In the genomic region with DNA sequence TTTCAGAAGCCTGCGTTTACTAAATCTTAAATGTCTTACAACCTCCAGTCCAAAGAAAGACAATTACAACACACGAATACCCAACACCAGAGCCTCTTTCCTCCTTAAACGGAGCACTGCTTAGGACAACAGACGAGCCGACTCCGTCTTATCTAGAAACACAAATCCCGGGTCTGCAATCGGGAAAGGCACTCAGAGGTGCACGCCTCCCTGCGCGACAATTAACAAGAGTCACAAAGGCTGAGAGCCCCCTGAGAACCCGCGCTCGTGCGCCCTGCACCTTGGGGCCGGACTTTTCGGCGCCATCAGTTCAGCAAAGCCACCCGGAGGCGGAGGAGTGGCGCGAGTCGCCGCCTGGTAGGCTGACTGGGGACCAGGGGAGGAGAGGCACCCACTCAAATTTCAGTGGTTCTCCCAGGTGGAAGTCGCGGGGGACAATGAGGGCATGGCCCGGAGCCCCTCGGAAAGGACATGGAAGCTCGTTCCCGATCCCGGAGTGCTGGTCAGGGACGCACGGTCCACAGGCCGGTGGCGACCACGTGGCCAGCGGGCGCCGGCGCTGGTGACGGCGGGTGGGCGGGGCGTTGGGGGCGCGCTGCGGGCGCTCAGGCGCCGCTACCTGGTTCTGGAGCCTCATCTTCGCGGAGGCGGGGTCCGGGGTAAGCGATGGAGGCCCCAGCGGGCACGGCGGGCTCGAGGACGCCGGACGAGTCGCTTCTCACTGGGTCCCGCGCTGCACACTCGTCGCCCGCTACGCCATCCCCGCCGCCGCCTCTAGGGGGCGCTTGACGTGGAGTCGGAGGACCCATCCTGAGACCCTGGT, we compare ENCODE assay signal across 9 mouse cellular contexts. TPM values are rescaled to one million over a fixed set of nuclear protein-coding genes. Genes with fewer than 3 reads are reported as not detected.
DNase-seq lines count a peak whose midpoint lies in the region; ATAC-seq and TF ChIP-seq lines count a peak whose summit lies in the region.
"Had no signal": no experiment of that assay in that cellular context is flagged by ENCODE, and none has a peak within 500 bp of the region (broad histone marks: within the 10 kb centered on the region; RNA-seq: fewer than 3 reads in every experiment).

A gene (minus strand): TSS at position 732 of the 823 bp plus-strand sequence.

- peak; percentile 7 for DNase-seq in c-Kit-positive CD71-positive TER-119-negative erythroid progenitor cells, embryonic 14.5 days (ENCODE audit: low read depth)
- peak; percentile 23 to 36 for DNase-seq in heart, postnatal 36 days
- peak; percentile 56 to 76 for DNase-seq in layer of hippocampus, adult 18-20 months (ENCODE audit: low spot score in 2 of 2)
- peak; percentile 69 for DNase-seq in ovary, postnatal 36 days (ENCODE audit: low spot score)
- DNase-seq in thymus, postnatal 36 days: peak; percentile 13 to 14

- peaks cover 13% of the 10 kb centered on the region for H3K4me1 ChIP-seq in E14TG2a.4 (replicated peaks; ENCODE audit: low read depth, low read length)
- peaks cover 6% of the 10 kb centered on the region; the same call in 1 of the 2 replicates for H3K4me1 ChIP-seq in forebrain, embryonic 13.5 days
- H3K4me1 ChIP-seq in liver, embryonic 16.5 days (ENCODE audit: control insufficient read depth, low read depth, low read length): no peaks in the 10 kb centered on the region

- intact Hi-C loops in heart, postnatal 36 days (cut with DNase I): no loop called here

- H3K9me3 ChIP-seq in E14TG2a.4 (ENCODE audit: low read length): no peaks in the 10 kb centered on the region
- H3K9me3 ChIP-seq in forebrain, embryonic 13.5 days (replicated peaks): no peaks in the 10 kb centered on the region
- no peaks in the 10 kb centered on the region for H3K9me3 ChIP-seq in liver, embryonic 16.5 days (replicated peaks; ENCODE audit: control insufficient read depth, low read length)

- peak; percentile 96 for ATAC-seq in forebrain, embryonic 13.5 days
- ATAC-seq in liver, embryonic 16.5 days (ENCODE audit: low read depth): peak; percentile 68

- peak within 1 kb of the TSS; percentile 64 for H3K4me2 ChIP-seq in forebrain, embryonic 13.5 days
- peak within 1 kb of the TSS; percentile 69 for H3K4me2 ChIP-seq in liver, embryonic 16.5 days (ENCODE audit: low read depth, low read length)

- H3K9ac ChIP-seq in forebrain, embryonic 13.5 days: peak within 1 kb of the TSS; percentile 84
- H3K9ac ChIP-seq in liver, embryonic 16.5 days (ENCODE audit: low read depth, low read length): no peak within 1 kb of the TSS

- no peaks in the 10 kb centered on the region for H3K36me3 ChIP-seq in E14TG2a.4 (ENCODE audit: insufficient read depth, low read length)
- no peaks in the 10 kb centered on the region for H3K36me3 ChIP-seq in forebrain, embryonic 13.5 days (ENCODE audit: poor library complexity, severe bottlenecking)
- no peaks in the 10 kb centered on the region for H3K36me3 ChIP-seq in liver, embryonic 16.5 days (ENCODE audit: control insufficient read depth, insufficient read depth)
- H3K36me3 ChIP-seq: G1E had no signal

- H3K4me3 ChIP-seq in E14TG2a.4 (replicated peaks; ENCODE audit: low read length): peak within 1 kb of the TSS; percentile 82
- H3K4me3 ChIP-seq in forebrain, embryonic 13.5 days: peak within 1 kb of the TSS; percentile 72
- peak within 1 kb of the TSS; percentile 55 for H3K4me3 ChIP-seq in liver, embryonic 16.5 days (ENCODE audit: low read depth, low read length)

- WGBS in forebrain, embryonic 13.5 days: under 1% methylated on average over 69 of the region's 75 CpGs
- under 1% methylated on average over 75 of the region's 75 CpGs for WGBS in liver, embryonic 16.5 days (ENCODE audit: insufficient replicate concordance)

- TF ChIP-seq CTCF in E14TG2a.4 (conservative IDR thresholded peaks at IDR 0.05; ENCODE audit: low read length): peak; percentile 52

- H3K27me3 ChIP-seq in E14TG2a.4 (ENCODE audit: insufficient read depth, low read length): peaks cover 8% of the 10 kb centered on the region; the same call in 1 of the 2 replicates
- no peaks in the 10 kb centered on the region for H3K27me3 ChIP-seq in forebrain, embryonic 13.5 days
- H3K27me3 ChIP-seq in liver, embryonic 16.5 days (ENCODE audit: control insufficient read depth, insufficient read depth, low read depth, low read length): peaks cover 10% of the 10 kb centered on the region

- peak within 1 kb of the TSS; percentile 75 for H3K27ac ChIP-seq in forebrain, embryonic 13.5 days
- H3K27ac ChIP-seq in liver, embryonic 16.5 days (ENCODE audit: low read length): no peak within 1 kb of the TSS

RNA-seq across cellular contexts. Expression of the gene that starts here (rescaled TPM):
- 228 and 261 TPM in 2 replicates for polyA plus RNA-seq in forebrain, embryonic 13.5 days (2015; fragmentation: Nextera tagmentation; extraction: Ambion mirVana)
- under 1 TPM in 1 of 2 experiments, not detected in 1; 0.53 TPM for total RNA-seq in heart, postnatal 36 days (2021)
- 10 to 100 TPM; 62.9 to 66.4 TPM for total RNA-seq in layer of hippocampus, adult 18-20 months (2021)
- 0.15 and 0.25 TPM in 2 replicates for polyA plus RNA-seq in liver, embryonic 16.5 days (2015; fragmentation: Nextera tagmentation; extraction: Ambion mirVana)
- total RNA-seq: G1E had no signal
- polyA plus RNA-seq: G1E had no signal

Comparison
In these comparisons a context has a peak if more than half of its experiments do, and no peak if none do; other contexts are left out.
1. RNA of the gene that starts here (total RNA-seq): 62.9 to 66.4 TPM in layer of hippocampus, adult 18-20 months; 0.53 TPM in heart, postnatal 36 days; every median in the first group is over 10 times any median in the second.
2. RNA of the gene that starts here (polyA plus RNA-seq): 228 to 261 TPM in forebrain, embryonic 13.5 days; 0.15 to 0.25 TPM in liver, embryonic 16.5 days; every median in the first group is over 100 times any median in the second.
3. Peak in DNase-seq in heart, postnatal 36 days; RNA of the gene not detected or under 1 TPM.
4. Peak in ATAC-seq, H3K4me3 ChIP-seq and H3K4me2 ChIP-seq in liver, embryonic 16.5 days; RNA of the gene not detected or under 1 TPM.
5. DNase-seq: peak in every context shown above with its lines; median percentile 69 in ovary, postnatal 36 days; 66 in layer of hippocampus, adult 18-20 months; 30 in heart, postnatal 36 days; 14 in thymus, postnatal 36 days; 7 in c-Kit-positive CD71-positive TER-119-negative erythroid progenitor cells, embryonic 14.5 days.
6. Peak in every context shown above with its lines, with median percentiles within 50 percentile points of each other: H3K4me3 ChIP-seq.